Mouse (Mus musculus) heart, postnatal 0 days (tissue): ENCODE measurements around the gene Stmnd1.

Experiments
- CTCF ChIP-seq: IDR thresholded peaks from 2 replicates; pipeline ENCODE4 v1.5.1; 2016; ENCODE audit warnings: antibody characterized with exemption, control low read depth, low read depth
- EP300 ChIP-seq: IDR thresholded peaks from 2 replicates; pipeline ENCODE4 v1.6.1; 2016; ENCODE audit warnings: antibody characterized with exemption, low read depth

- no peak for TF ChIP-seq CTCF
- TF ChIP-seq EP300: no peak
Observed at GRCm38 (mm10) chr13:46340583-46340982, 67.1 kb downstream of the Stmnd1 start.
